Mouse (Mus musculus) spleen, adult 12 weeks (tissue): ENCODE data around the gene Ubr7.

Experiments used
- DNase-seq: peaks from one replicate; pipeline ENCODE4 v3.0.0; 2022; ENCODE audit warnings: low spot score

Ubr7 gene

DNA sequence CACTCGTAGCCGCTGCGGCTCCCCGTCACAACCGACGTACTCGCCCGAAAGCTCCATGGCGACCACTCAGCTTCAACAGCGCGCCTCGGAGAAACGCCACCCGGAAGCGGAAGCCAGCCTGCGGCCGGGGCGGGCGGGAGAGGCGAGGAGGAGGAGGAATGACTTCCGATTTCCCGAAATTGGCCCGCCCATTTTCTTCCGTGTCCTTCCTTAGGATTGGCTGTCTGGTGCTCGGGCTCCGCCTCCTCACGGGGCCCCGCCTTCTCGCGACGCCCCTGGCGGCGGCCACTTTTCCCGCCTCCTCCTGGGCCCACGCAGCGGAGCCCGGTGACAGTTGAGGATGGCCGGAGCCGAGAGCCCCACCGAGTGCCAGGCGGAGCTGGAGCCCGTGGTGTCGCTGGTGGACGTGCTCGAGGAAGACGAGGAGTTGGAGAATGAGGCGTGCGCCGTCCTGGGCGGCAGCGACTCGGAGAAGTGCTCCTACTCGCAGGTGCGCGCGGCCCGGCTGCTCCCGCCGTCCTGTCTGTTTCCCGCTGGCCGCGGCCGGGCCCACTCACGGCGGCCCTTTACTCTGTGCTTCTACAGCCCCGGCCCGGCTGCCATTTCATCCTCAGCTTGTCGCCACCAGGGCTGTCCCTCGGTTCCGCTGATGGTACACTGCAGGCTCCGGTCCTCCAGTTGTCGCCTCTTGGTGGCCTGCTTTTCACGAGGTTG lies at the start of gene Ubr7, which contains the start of the genes Gm28051 and Gon7:
Gene Ubr7, plus strand, starts transcription at position 279 of the 714 bp plus-strand sequence.
Gene Gm28051, minus strand, starts transcription at position 77 of the 714 bp plus-strand sequence.
Gene Gon7, minus strand, starts transcription at position 115 of the 714 bp plus-strand sequence.
- DNase-seq = peak; percentile 93

- no peak for DNase-seq
Observed at GRCm38 (mm10) chr12:102708220-102708619, 49.5 kb upstream of the Ubr7 start.

DNA sequence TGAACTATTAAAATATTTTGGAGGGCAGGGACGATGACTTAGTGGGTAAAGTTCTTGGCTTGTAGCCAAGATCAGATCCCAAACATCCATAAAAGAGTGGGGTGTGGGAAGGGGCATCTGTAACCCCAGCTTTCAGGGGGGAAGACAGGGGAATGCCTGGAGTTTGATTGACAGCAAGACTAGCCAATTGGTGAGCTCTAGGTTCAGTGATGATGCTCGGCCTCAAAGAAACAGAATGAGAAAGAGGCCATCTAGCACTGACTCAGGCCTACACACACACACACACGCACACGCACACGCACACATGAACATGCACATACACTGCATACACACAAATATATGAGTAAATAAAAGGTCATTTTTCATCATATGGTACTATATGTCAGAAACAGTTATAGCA lies 47.9 kb upstream of the Ubr7 start:
- DNase-seq = no peak

- no peak for DNase-seq
Observed at GRCm38 (mm10) chr12:102710851-102711375, 46.9 kb upstream of the Ubr7 start.

DNA sequence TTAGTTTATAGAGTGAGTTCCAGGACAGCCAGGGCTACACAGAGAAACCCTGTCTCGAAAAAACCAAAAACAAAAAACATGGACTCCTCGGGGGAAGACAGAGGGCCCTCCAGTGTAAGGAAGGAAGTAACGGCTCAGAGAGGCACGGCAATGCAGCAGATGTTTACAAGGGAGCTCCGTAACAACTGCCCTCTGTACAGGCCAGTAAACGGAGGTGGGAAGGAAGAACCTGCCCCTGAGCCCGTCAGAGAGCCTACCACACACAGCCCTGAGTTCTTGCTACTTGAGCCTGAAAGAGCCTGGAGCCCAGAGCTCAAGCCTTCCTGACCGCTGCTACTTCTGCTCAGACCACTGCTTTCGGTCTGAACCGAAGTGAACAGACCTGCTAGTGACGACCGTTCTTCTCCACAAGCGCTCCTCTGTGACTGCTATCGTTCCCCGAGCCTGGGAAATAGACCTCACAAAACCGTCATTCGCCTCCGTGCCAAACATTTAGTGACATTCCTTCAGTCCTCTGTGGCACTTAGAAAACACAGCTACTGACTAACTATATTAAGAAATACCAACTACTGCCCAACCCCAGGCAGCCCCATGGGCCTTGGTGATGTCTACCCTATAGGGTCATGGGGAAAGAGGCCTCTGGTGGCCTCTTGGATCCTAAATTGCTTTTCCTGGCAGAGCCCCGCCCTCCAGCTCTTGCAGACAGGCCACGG lies 44.5 kb upstream of the Ubr7 start:
- DNase-seq = no peak

DNA sequence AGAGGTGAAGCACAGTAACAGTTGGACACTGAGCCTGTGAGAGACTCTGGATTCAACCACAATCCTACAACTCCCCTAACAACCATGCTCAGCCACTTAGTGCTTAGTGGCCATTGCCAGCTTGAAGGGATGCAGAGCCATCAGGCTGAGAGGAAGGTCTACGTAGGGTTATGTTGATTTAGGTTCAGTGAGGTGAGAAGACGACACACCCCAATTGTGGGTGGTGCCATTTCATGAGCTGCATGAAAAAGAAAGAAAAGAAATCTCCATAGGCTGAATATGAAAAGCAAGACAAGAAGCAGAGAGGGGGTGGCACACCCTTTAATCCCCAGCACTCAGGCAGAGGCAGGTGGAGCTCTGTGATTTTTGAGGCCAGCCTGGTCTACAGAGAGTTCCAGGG lies 43.7 kb upstream of the Ubr7 start:
- DNase-seq = no peak

DNA sequence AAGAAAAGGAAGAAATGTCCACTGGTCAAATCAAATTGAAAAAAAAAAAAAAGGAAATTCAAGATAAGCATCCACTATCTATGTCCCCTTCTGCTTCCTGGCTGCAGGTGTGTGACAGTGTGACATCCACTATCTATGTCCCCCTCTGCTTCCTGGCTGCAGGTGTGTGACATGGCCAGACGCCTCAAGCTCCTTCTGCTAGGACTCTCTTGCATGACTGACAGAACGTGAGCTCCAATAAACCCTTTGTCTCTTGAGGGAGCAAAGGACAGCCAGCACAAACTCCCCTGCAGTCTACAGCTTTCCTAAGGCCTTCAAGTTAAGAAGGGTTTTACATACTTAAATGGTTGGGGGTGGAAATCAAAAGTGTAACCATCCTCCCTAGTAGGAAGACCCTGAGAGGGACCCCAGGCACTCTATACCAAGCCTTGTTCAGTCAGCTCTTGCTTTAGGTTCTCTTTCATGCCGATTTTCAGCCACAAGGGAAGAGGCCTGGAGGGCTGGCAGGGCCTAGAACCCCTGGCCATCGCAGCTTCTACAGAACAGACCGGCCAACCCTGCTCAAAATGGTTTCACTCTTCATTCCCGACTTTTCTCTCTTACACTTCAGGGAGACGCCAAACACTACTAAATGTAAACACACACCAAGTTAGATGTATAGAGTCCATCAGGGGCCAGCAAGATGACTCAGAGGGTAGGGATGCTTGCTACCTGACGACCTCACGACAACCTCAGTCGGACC lies 42.9 kb upstream of the Ubr7 start:
- no peak for DNase-seq

- no peak for DNase-seq
Observed at GRCm38 (mm10) chr12:102719552-102720315, 38.0 kb upstream of the Ubr7 start.

- no peak for DNase-seq
Observed at GRCm38 (mm10) chr12:102722451-102722850, 35.3 kb upstream of the Ubr7 start.

DNA sequence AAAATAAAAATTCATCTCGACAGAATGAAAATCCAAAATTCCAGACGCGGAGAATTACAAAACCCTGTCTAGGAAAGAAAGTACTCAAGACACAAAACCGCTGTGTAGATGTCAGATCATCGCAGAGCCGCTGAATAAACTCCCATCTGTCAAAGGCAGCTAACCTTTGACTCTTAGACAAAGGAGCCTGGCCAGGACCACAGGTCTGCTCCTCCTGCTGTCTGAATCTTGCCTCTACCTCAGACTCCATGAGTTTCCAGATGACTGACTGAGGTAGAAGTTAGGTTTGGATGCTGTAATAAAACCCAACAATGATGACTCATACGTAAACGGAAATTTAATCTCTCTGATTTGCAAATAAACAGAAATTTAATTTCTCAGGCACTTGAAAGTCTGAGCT lies 34.8 kb upstream of the Ubr7 start:
- no peak for DNase-seq

- no peak for DNase-seq
Observed at GRCm38 (mm10) chr12:102723861-102724260, 33.9 kb upstream of the Ubr7 start.

DNA sequence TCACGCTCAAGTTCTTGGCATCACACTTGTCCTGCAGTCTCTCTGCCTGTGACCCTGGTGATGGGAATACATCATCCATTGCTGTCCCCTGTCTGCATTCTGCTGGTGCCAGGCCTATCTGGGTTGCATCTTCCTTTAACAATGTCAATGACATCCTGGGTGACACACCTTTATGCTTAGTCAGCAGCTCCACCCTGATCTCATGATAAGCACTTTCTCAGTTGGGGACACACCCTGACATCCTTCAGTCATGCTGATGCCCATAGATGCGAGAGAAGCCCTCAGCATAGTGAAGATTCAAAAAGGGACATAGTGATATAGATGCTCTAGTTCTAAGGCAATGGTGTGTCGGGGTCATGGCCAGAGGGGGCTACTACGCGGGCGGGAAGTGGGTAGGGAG lies 32.6 kb upstream of the Ubr7 start:
- DNase-seq = no peak

GRCm38 (mm10) chr12:102725761-102726175 lies 32.0 kb upstream of the Ubr7 start:
- DNase-seq = no peak

DNA sequence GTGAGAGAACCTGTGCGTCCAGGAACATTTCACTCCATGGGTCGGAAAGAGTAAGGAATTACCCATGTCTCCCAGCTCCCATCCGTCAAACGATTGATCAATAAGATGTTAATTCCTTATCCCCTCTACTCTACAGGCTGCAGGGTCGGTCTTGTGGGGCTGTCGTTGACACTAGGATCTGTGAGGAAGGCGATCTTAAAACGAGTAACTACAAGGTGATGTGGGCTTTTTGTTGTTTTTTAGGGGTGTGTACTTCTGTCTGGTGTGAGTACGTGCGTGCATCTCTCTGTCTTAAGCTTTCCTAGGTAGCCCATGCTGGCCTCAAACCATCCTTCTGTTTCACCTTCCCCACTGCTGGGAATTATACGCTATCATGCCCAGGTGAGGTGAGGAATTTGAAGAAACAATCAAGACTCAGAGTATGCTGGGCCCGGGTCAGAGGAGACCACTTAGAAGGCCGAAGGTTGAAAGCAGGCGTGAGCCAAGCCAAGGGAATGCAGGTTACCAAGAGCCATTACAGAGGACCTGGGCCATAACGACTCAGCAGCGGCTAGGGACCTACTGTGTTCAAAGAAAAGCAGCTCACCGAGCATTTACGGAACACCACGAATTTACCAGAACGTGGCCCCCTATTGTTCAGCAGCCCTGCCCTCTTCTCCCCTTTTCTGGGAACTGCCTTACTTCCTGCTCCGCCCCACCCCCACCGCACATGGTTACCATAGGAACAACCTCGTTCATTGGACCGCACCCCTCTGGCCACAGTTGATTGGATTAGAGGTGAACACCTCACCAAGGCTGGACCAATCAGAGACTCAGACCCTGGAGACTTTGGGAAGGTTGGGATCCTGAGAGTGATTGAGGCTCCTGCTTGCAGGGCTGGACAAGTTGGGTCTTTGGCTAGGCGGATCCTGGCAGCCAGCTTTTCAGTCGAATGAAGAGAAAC lies 27.6 kb upstream of the Ubr7 start:
- no peak for DNase-seq

DNA sequence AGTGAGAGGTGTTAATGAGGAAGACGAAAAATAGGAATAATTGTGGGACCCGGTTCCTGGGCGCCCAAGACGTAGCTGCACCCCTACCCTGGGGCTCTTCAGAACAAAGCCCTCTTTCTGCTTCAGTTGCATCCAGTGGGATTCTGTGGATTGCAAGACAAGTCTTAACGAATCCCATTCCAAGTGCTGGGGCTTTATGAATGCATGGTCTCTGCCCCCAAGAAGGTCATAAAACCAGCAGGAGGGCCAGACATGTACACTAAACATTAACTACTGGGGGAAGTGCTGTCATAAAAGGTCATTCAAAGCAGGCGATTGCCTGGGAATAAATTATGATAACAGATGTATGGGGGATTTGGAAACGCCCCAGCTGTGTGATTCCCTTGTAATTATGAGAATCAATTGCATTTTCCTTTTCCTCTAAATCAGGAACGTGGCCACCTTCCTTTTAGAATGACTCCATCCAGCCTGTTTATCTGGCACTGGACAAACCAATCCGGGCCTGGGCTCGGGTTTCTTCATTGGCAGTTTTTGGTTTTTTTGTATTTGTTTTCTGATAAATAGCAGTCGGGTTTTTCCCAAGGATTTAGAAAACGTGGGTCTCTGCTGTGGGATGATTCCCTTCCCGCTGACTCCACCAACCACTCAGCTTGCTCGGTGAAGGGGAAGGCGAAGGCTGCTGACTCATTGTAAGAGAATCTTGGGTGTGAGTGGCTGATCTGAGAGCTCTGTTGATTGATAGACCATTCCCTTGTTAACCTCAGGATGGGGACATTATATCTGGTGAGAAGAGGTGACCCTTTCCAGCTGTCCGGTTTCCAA lies 26.8 kb upstream of the Ubr7 start:
- no peak for DNase-seq

DNA sequence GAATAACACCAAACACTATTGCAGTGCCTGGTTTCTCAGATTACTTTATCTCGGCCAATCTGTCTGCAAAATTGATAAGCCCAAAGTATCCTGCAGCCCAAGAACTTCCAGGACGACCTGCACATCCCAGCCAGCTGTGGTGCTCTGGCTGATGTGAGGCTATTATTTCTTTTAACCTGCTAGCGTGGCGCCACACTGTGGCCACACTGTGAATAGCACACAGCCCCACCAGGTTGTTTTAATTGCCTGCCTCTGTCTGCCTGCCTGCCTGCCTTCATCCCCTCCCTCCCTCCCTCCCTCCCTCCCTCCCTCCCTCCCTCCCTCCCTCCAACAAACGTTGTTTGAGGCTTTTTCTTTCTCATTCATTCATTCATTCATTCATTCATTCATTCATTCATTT lies 24.4 kb upstream of the Ubr7 start:
- peak; percentile 45 for DNase-seq

DNA sequence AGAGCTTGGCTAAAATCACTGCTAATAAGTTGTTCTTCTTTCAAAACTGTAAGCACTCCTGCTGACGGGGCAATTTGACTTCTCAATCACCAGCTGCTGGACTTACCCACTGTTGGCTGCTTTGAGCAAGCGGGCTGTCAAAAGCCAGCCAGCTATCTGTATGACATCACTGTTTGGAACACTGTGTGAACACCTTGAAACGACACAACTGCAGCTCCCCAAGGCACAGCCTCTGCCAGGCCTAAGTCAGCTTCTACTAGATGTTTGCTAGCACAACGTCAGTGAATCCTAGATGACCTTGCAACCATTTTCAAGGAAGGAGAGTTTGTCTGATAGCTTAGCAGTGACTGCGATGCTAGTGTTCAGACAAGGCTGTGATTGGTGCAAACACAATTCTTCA lies 18.7 kb upstream of the Ubr7 start:
- DNase-seq = no peak

DNA sequence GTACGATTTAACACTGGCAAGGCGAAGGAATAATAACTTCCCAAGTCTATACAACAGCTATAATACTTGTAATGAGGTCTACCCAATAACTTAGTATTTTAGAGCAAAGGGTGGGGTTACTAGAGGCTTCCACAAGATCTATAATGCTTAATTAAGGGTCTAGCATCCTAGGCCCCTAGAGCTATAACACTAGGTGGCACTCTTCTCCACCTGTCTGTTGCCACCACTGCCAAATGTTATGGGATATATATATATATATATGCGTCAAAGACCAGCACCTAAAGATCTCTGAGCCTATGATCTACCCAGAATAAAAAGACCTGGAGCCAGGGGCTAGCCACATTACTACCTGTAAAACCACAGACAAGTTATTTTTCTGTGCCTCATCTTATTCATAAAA lies 17.5 kb upstream of the Ubr7 start:
- DNase-seq = no peak

- no peak for DNase-seq
Observed at GRCm38 (mm10) chr12:102742056-102742455, 15.7 kb upstream of the Ubr7 start.
